Mouse (Mus musculus) frontal cortex, adult (tissue): ENCODE results near the gene Eno3.

Experiments used
- ATAC-seq: cut with Nextera tagmentation; 2 replicates; pipeline ENCODE4 v1.9.2; 2017; ENCODE audit warnings: mild to moderate bottlenecking, moderate library complexity, mixed read lengths; ENCODE audit not compliant: low TSS enrichment

The Eno3 gene

GRCm38 (mm10) chr11:70656964-70657363 is at the start of gene Eno3:
Gene Eno3, plus strand, starts transcription at chr11:70657202.
- ATAC-seq: no peak

GRCm38 (mm10) chr11:70607611-70608010 is 49.4 kb upstream of the Eno3 start:
- no peak for ATAC-seq

GRCm38 (mm10) chr11:70608381-70609066 is 48.5 kb upstream of the Eno3 start:
- no peak for ATAC-seq

GRCm38 (mm10) chr11:70610752-70611151 is 46.2 kb upstream of the Eno3 start:
- ATAC-seq: no peak

GRCm38 (mm10) chr11:70612505-70612904 is 44.5 kb upstream of the Eno3 start:
- no peak for ATAC-seq

GRCm38 (mm10) chr11:70615074-70615473 is 41.9 kb upstream of the Eno3 start:
- peak; percentile 70; the same call in 1 of the 2 replicates for ATAC-seq

GRCm38 (mm10) chr11:70615516-70616093 is 41.4 kb upstream of the Eno3 start, which contains the start of gene 4930544D05Rik:
Gene 4930544D05Rik, plus strand, starts transcription at chr11:70615848.
- ATAC-seq: no peak

- no peak for ATAC-seq
Measured at GRCm38 (mm10) chr11:70619101-70619500, 37.9 kb upstream of the Eno3 start, which contains the start of gene Chrne. Gene Chrne, minus strand, starts transcription at chr11:70619216.

GRCm38 (mm10) chr11:70621972-70622814 is 34.8 kb upstream of the Eno3 start:
- ATAC-seq: no peak

GRCm38 (mm10) chr11:70623053-70623742 is 33.8 kb upstream of the Eno3 start:
- no peak for ATAC-seq

GRCm38 (mm10) chr11:70625473-70625872 is 31.5 kb upstream of the Eno3 start:
- ATAC-seq: no peak

GRCm38 (mm10) chr11:70626877-70627276 is 30.1 kb upstream of the Eno3 start:
- ATAC-seq: no peak

- ATAC-seq: no peak
Measured at GRCm38 (mm10) chr11:70628431-70628830, 28.6 kb upstream of the Eno3 start.

- ATAC-seq: no peak
Measured at GRCm38 (mm10) chr11:70629557-70629956, 27.4 kb upstream of the Eno3 start.

- no peak for ATAC-seq
Measured at GRCm38 (mm10) chr11:70630129-70630528, 26.9 kb upstream of the Eno3 start.

GRCm38 (mm10) chr11:70635601-70636000 is 21.4 kb upstream of the Eno3 start:
- ATAC-seq: no peak

- no peak for ATAC-seq
Measured at GRCm38 (mm10) chr11:70637764-70638163, 19.2 kb upstream of the Eno3 start.

GRCm38 (mm10) chr11:70638293-70638692 is 18.7 kb upstream of the Eno3 start:
- no peak for ATAC-seq

GRCm38 (mm10) chr11:70638714-70639278 is 18.2 kb upstream of the Eno3 start, which contains the start of gene Gp1ba:
Gene Gp1ba, plus strand, starts transcription at chr11:70639122.
- no peak for ATAC-seq

GRCm38 (mm10) chr11:70639976-70640375 is 17.0 kb upstream of the Eno3 start:
- no peak for ATAC-seq

- ATAC-seq: no peak
Measured at GRCm38 (mm10) chr11:70641241-70641640, 15.8 kb upstream of the Eno3 start.
